Mouse (Mus musculus): ENCODE measurements at regions not wholly inside any gene's neighbourhood (a gene's known extent, or its start where the extent isn't known, plus 50 kb on each side); places are given as distances from the start of the nearest gene placed in this dataset.

DNA sequence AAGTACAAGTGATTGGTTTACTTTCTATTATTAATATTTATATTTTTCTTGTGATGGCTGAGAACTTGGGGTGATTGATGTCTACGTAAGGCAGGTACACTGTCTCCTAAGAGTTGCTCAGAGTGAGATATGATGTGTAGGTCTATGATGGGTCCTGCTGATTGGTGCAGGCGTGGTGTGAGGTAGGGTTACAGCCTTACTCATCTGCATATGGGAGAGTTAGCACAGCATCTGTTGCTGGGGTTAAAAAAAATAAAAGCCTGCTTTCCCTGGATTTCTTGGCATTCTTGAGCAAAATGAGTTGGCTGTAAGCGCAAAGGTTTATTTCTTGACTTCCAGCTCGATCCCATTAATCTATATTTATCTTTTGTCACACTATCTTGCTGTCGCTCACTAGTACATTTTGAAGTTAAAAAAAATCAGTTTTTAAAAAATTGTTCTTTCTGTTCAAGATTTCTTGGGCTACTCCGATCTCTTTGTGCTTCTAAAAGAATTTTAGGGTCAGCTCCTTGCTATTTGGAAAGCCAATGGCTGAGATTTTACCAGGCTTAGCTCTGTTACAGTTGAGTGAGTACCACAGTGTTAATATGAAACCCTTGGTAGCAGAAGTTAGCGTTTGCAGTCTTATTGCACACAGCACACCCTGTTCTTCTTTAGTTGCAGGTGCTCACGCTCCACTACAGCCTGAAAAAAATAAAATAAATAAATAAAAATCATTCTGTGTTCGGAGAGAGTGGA, 482.0 kb downstream of the Plekhb2 start:
- Histone ChIP-seq H3K9ac (ENCODE audit: insufficient read depth, low read depth, low read length, poor library complexity, severe bottlenecking) (no peak overlapping the region), H3K9me3 (ENCODE audit: control insufficient read depth, insufficient read depth, low read depth, low read length) (no peaks in the 10 kb centered on the region), H3K4me1 (ENCODE audit: control insufficient read depth in 2 of 2, insufficient read depth in 2 of 2, low read length in 2 of 2, poor library complexity in 1 of 2) (no peaks in the 10 kb centered on the region), H3K36me3 (ENCODE audit: control insufficient read depth, insufficient read depth, low read length, poor library complexity, severe bottlenecking) (no peaks in the 10 kb centered on the region), H3K27ac (ENCODE audit: insufficient read depth, low read depth, low read length, poor library complexity, severe bottlenecking) (no peak overlapping the region), H3K4me3 (ENCODE audit: insufficient read depth in 1 of 2, low read depth in 1 of 2, low read length in 2 of 2, poor library complexity in 1 of 2, severe bottlenecking in 1 of 2) (no peak overlapping the region)
- in situ Hi-C loops (cut with MboI; ENCODE audit: low sequenced_read_pairs in 2 of 2, unreplicated experiment in 2 of 2) = no loop called here
- TF ChIP-seq ZNF384 (IDR thresholded peaks at IDR 0.05; ENCODE audit: low read depth, low read length) (no peak), HCFC1 (IDR thresholded peaks at IDR 0.05; ENCODE audit: borderline replicate concordance, insufficient read depth, low read length) (no peak), ZC3H11A (IDR thresholded peaks at IDR 0.05; ENCODE audit: borderline replicate concordance, low read depth, low read length) (no peak)
- no peak for DNase-seq (ENCODE audit: low read depth, low spot score)

DNA sequence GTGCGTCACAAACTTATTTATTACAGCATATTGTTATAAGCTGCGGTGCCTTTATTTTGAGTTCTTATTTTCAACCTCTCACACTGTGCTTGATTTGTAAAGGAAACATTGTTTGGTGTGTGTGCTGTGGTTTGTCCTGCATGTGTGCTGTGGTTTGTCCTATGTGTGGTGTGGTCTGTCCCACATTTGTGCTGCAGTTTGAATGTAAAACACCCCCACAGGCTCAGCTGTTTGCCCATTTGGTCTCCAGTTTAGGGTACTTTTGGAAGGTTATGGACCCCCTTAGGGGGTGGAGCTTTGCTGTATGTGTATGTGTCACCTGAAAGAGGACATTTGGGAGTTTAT, 482.5 kb downstream of the Plekhb2 start:
- Histone ChIP-seq H3K9ac (ENCODE audit: insufficient read depth, low read depth, low read length, poor library complexity, severe bottlenecking) (no peak overlapping the region), H3K36me3 (ENCODE audit: control insufficient read depth, insufficient read depth, low read length, poor library complexity, severe bottlenecking) (no peaks in the 10 kb centered on the region), H3K27ac (ENCODE audit: insufficient read depth, low read depth, low read length, poor library complexity, severe bottlenecking) (no peak overlapping the region), H3K9me3 (ENCODE audit: control insufficient read depth, insufficient read depth, low read depth, low read length) (no peaks in the 10 kb centered on the region), H3K4me1 (ENCODE audit: control insufficient read depth in 2 of 2, insufficient read depth in 2 of 2, low read length in 2 of 2, poor library complexity in 1 of 2) (no peaks in the 10 kb centered on the region), H3K4me3 (ENCODE audit: insufficient read depth in 1 of 2, low read depth in 1 of 2, low read length in 2 of 2, poor library complexity in 1 of 2, severe bottlenecking in 1 of 2) (no peak overlapping the region)
- DNase-seq (ENCODE audit: low read depth, low spot score) = no peak
- TF ChIP-seq ZC3H11A (IDR thresholded peaks at IDR 0.05; ENCODE audit: borderline replicate concordance, low read depth, low read length) (no peak), CHD2 (IDR thresholded peaks at IDR 0.05; ENCODE audit: low read depth, low read length) (no peak), MAFK (IDR thresholded peaks at IDR 0.05; ENCODE audit: insufficient read depth, low read depth, low read length) (no peak)
- in situ Hi-C loops (cut with MboI; ENCODE audit: low sequenced_read_pairs in 2 of 2, unreplicated experiment in 2 of 2) = no loop called here

DNA sequence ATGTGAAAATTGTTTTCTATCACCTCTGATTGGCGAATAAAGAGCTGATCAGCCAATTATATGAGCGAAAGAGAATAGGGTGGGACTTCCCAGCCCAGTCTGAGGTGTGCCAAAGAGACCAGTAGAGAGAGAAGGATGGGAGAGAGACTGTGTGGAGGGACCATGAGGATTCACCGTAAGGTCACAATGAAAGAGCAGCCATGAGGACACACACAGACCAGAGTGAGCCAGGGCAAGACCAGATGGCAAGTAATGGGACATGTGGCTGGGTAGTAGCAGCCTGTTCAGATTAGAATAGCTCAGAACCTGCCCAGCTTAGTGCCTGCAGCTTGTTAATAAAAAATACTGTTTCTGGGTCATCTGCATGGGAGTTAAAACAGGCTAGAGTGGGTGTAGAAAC, 487.9 kb downstream of the Plekhb2 start:
- in situ Hi-C loops (cut with MboI; ENCODE audit: low sequenced_read_pairs in 2 of 2, unreplicated experiment in 2 of 2) = no loop called here
- DNase-seq (ENCODE audit: low read depth, low spot score) = no peak
- Histone ChIP-seq H3K36me3 (ENCODE audit: control insufficient read depth, insufficient read depth, low read length, poor library complexity, severe bottlenecking) (no peaks in the 10 kb centered on the region), H3K4me1 (ENCODE audit: control insufficient read depth in 2 of 2, insufficient read depth in 2 of 2, low read length in 2 of 2, poor library complexity in 1 of 2) (no peaks in the 10 kb centered on the region), H3K4me3 (ENCODE audit: insufficient read depth in 1 of 2, low read depth in 1 of 2, low read length in 2 of 2, poor library complexity in 1 of 2, severe bottlenecking in 1 of 2) (no peak overlapping the region), H3K27ac (ENCODE audit: insufficient read depth, low read depth, low read length, poor library complexity, severe bottlenecking) (no peak overlapping the region), H3K9ac (ENCODE audit: insufficient read depth, low read depth, low read length, poor library complexity, severe bottlenecking) (no peak overlapping the region), H3K9me3 (ENCODE audit: control insufficient read depth, insufficient read depth, low read depth, low read length) (no peaks in the 10 kb centered on the region)
- no peak for TF ChIP-seq HCFC1 (IDR thresholded peaks at IDR 0.05; ENCODE audit: borderline replicate concordance, insufficient read depth, low read length)
- no peak for TF ChIP-seq CHD2 (IDR thresholded peaks at IDR 0.05; ENCODE audit: low read depth, low read length)
- TF ChIP-seq MAFK (IDR thresholded peaks at IDR 0.05; ENCODE audit: insufficient read depth, low read depth, low read length) = no peak
- no peak for TF ChIP-seq ZNF384 (IDR thresholded peaks at IDR 0.05; ENCODE audit: low read depth, low read length)
- TF ChIP-seq ZC3H11A (IDR thresholded peaks at IDR 0.05; ENCODE audit: borderline replicate concordance, low read depth, low read length) = no peak

DNA sequence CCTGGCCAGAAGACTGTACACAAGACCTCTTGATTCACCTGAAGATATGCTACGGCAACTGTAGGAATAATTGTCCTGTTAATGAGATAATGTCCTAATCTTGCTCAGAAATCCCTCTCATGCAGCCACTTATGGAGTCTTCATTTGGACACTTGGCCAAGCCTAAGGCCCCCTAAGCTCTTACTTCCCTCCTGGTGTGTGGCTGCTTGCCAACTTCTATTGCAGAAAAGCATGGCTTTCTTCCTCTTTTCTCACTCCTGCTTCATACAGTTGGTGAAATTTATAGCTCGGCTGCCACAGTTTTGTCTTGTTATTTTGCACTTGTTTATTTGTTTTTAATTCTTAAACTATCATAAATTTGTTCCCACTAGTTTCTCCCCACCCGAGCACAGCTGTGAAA, 488.4 kb downstream of the Plekhb2 start:
- H3K27ac ChIP-seq (ENCODE audit: insufficient read depth, low read depth, low read length, poor library complexity, severe bottlenecking) = no peak overlapping the region
- no peaks in the 10 kb centered on the region for H3K36me3 ChIP-seq (ENCODE audit: control insufficient read depth, insufficient read depth, low read length, poor library complexity, severe bottlenecking)
- no peak for TF ChIP-seq MAFK (IDR thresholded peaks at IDR 0.05; ENCODE audit: insufficient read depth, low read depth, low read length)
- no peak overlapping the region for H3K9ac ChIP-seq (ENCODE audit: insufficient read depth, low read depth, low read length, poor library complexity, severe bottlenecking)
- no peaks in the 10 kb centered on the region for H3K4me1 ChIP-seq (ENCODE audit: control insufficient read depth in 2 of 2, insufficient read depth in 2 of 2, low read length in 2 of 2, poor library complexity in 1 of 2)
- no peak overlapping the region for H3K4me3 ChIP-seq (ENCODE audit: insufficient read depth in 1 of 2, low read depth in 1 of 2, low read length in 2 of 2, poor library complexity in 1 of 2, severe bottlenecking in 1 of 2)
- no peaks in the 10 kb centered on the region for H3K9me3 ChIP-seq (ENCODE audit: control insufficient read depth, insufficient read depth, low read depth, low read length)
- DNase-seq (ENCODE audit: low read depth, low spot score) = no peak
- in situ Hi-C loops (cut with MboI; ENCODE audit: low sequenced_read_pairs in 2 of 2, unreplicated experiment in 2 of 2) = no loop called here

DNA sequence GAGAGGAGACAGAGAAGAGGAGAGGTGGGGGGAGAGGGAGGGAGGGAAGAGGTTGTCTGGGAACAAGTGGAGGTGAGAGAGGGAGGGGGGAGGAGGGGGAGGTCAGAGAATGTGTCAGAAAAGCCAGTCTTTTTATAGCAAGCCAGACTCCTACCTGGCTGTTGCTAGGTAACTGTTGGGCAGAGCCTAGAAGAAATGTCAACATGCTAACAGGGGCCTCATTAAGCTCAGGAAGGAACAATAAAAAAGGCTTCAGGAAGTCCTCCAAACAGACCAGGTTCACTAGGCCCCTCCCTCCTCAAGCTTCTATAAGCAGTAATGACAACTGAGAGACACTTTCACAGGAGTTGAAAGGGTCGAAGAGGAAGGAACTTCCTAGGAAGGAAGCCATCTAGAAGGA, 494.8 kb downstream of the Plekhb2 start:
- TF ChIP-seq HCFC1 (IDR thresholded peaks at IDR 0.05; ENCODE audit: borderline replicate concordance, insufficient read depth, low read length) = no peak
- no peak for TF ChIP-seq ZC3H11A (IDR thresholded peaks at IDR 0.05; ENCODE audit: borderline replicate concordance, low read depth, low read length)
- no peak for TF ChIP-seq CHD2 (IDR thresholded peaks at IDR 0.05; ENCODE audit: low read depth, low read length)
- Histone ChIP-seq H3K27ac (ENCODE audit: insufficient read depth, low read depth, low read length, poor library complexity, severe bottlenecking) (no peak overlapping the region), H3K9me3 (ENCODE audit: control insufficient read depth, insufficient read depth, low read depth, low read length) (no peaks in the 10 kb centered on the region), H3K4me3 (ENCODE audit: insufficient read depth in 1 of 2, low read depth in 1 of 2, low read length in 2 of 2, poor library complexity in 1 of 2, severe bottlenecking in 1 of 2) (no peak overlapping the region), H3K9ac (ENCODE audit: insufficient read depth, low read depth, low read length, poor library complexity, severe bottlenecking) (no peak overlapping the region), H3K4me1 (ENCODE audit: control insufficient read depth in 2 of 2, insufficient read depth in 2 of 2, low read length in 2 of 2, poor library complexity in 1 of 2) (no peaks in the 10 kb centered on the region), H3K36me3 (ENCODE audit: control insufficient read depth, insufficient read depth, low read length, poor library complexity, severe bottlenecking) (no peaks in the 10 kb centered on the region)
- DNase-seq (ENCODE audit: low read depth, low spot score) = no peak
- in situ Hi-C loops (cut with MboI; ENCODE audit: low sequenced_read_pairs in 2 of 2, unreplicated experiment in 2 of 2) = no loop called here
